Mouse (Mus musculus) frontal cortex, postnatal 36 days (tissue): Measurements from ENCODE around the gene Vps11.
"Not testable (repeated sequence)": the region's sequence is repeated elsewhere in the genome, so short reads cannot be mapped to it uniquely, and the experiment has no call there.

Experiments
- DNase-seq, 2 experiments: peaks; one replicate each; pipeline ENCODE4 v3.0.0; 2022; ENCODE audit warnings: low spot score in 2 of 2

Vps11 gene

DNA sequence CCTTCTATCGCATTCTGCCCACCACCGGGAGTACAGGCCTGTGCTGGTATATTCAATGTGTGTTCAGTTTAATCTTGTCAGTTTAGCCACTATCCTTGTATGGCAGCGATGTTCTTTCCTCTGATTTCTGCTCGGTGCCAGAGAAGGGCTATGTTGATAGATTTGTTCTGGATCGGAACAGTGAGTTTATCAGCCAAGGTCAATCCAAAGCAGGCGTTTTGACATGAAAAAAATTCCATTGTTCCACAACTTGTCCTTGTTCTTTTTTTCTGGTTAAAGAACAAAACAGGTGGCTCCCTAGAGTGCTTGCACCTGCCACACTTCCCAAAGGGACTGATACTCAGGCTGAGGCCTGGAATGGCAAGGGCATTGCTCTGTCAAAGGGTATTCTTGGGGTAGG lies 14.7 kb upstream of the Vps11 start:
- DNase-seq: no peak

DNA sequence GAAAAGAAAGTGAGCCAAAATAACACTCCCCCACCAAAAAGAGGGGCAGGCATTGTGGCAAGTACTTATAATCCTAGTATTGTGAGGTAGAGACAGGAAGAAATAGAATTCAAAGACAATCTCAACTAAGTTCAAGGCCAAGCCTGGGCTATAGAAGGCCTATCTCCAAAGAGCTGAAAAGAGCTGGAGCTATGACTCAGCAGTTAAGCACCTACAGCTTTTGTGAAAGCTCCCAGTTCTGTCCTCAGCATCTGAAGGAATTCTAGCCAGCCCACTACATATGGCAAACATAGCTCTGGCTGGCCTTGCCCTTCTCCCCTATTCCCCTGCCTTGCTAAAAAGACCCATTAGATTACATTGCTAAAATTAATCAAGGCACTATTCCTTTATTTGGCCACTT lies 11.9 kb upstream of the Vps11 start:
- no peak for DNase-seq

DNA sequence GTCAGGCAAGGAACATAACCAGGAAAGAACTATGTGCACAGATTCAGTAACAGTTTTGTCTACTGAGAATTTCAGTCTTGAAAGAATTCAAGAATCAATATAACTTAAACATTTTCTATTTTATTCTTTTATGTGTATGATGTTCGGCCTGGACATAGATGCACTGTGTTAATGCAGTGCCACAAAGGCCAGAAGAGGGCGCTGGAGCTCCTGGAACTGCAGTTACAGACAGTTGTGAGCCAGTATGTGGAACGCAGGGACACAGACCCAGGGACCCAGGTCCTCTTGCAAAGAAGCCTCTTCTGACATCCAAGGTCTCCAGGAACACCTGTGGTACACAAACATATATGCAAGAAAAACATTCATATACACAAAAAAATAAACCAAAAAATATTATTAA lies 3.0 kb upstream of the Vps11 start:
- no peak for DNase-seq

DNA sequence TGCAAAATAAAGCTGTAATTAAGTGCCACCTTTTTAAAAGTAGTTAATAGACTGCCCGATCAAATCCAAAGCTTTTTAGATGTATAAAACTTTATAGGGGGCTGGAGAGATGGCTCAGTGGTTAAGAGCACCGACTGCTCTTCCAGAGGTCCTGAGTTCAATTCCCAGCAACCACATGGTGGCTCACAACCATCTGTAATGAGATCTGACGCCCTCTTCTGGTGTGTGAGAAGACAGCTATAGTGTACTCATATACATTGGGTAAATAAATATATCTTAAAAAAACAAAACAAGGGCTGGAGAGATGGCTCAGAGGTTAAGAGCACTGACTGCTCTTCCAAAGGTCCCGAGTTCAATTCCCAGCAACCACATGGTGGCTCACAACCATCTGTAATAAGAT lies 461 bp upstream of the Vps11 start:
- not testable (repeated sequence) for DNase-seq

DNA sequence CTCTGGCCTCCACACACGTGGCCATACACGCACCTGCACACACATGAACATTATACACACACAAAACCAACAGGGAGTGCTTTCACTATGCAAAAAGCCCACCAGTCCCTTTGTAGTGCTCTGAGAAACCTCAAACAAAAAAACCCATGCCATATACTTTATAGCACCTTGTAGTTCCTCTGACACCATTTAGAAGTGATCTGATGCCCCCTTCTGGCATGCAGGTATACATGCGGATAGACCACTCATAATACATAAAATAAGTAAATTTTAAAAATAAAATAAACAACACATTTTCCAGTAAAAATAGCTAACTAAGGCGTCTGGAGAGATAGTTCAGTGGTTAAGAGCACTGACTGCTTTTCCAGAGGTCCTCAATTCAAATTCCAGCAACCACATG lies 4.3 kb downstream of the Vps11 start:
- no peak for DNase-seq

DNA sequence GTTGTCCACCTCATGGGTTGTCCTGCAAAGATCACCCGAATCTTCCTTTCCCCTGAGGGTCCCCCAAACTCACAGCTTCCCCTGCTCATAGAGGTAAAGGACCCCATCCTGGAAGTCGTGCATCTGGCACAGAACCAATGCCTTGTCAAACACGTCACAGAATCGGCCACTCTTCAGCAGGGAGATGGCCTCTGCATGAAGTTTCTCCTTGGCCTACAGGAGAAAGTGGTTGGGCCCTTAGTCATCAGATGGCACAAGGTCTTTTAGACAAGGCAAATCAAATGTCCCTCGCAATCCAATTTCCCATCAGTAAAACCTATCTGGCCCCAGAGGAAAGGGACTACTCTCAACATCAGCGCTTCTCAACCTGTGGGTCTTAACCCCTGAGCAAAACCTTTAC lies 8.3 kb downstream of the Vps11 start:
- no peak for DNase-seq

DNA sequence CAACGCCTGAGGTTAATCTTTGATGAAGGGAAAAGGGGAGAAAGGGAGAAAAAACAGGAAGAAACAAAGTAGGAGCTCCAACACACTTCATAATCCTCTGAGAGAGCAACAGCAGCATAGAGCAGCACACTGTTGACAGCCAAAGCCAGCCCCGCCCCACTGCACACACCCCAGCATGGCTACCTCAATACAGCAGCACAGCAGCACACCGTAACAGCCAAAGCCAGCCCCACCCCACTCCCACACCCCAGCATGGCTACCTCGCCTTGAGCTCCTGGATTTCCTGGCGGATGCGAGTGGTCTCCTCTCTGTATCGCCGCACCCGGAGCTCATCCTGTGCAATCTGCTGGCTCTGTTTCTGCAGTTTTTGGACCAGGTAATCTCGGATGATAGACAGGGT lies 9.1 kb downstream of the Vps11 start:
- no peak for DNase-seq

DNA sequence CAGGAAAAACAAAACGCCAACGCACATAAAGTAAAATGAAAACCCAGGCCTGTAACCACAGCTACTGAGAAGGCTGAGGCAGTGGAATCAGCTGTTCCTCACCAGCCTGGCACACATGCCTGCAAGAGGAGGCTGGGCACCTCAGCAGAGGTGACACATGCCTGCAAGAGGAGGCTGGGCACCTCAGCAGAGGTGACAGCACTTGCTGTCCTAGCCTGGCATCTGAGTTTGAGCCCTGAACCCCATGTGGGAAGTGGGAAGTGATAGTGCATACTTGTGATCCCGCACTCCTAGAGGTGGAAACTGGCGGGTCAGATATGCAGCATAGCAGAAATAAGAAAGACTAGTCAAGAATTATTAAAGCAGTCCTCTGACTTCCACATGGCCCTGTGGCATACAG lies 10.1 kb downstream of the Vps11 start:
- no peak for DNase-seq

DNA sequence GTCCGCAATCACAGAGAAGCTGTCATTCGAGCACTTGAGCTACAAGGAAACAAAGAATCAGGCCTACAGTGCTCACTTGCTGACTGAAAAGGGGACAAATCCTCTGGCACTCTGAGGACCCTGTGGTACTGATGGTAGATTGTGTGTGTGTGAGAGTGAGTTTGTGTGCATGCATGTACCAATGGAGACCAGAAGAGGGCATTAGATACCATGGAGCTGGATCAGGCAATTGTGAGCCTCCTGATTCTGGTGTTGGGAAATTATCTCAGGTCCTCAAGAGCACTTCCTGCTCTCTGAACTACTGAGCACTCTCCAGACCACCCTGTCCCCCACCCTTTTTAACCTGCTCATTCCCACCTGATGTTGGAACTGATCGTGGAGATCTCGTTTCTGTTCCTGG lies 12.9 kb downstream of the Vps11 start:
- no peak for DNase-seq

DNA sequence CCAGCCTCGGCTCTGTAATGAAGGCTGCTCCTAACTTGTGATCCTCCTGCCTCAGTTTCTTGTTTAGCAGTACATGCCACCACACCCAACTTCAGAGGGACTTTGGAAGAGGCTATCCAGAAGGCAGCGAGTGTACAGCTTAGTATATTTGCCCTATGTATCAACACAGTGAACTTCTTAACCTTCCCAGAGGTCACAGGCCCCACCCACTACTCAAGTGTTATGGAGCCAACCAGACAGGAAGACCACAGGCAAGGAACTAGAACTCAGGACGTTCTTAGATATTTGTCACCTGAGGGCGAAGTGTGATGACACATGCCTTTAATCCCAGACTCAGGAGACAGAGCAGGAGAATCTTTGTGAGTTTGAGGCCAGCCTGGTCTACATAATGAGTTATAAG lies 13.8 kb downstream of the Vps11 start:
- no peak for DNase-seq

DNA sequence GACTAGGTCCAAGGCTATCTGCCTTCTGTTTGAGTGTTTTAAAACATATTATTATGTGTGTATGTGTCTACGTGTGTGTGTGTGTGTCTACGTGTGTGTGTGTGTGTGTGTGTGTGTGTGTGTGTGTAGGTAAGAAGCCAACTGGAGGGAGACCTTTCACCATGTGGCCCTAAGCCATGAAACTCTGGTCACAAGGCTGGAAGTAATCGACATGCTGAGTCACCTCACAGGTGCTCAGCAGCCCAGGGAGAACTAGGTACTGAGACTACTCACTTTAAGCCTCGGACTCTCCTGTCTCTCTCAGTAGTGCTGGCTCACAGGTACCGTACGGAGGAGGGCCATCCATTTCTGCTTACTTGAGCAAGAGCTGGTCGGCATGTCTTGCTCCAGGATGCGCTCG lies 14.3 kb downstream of the Vps11 start:
- no peak for DNase-seq

DNA sequence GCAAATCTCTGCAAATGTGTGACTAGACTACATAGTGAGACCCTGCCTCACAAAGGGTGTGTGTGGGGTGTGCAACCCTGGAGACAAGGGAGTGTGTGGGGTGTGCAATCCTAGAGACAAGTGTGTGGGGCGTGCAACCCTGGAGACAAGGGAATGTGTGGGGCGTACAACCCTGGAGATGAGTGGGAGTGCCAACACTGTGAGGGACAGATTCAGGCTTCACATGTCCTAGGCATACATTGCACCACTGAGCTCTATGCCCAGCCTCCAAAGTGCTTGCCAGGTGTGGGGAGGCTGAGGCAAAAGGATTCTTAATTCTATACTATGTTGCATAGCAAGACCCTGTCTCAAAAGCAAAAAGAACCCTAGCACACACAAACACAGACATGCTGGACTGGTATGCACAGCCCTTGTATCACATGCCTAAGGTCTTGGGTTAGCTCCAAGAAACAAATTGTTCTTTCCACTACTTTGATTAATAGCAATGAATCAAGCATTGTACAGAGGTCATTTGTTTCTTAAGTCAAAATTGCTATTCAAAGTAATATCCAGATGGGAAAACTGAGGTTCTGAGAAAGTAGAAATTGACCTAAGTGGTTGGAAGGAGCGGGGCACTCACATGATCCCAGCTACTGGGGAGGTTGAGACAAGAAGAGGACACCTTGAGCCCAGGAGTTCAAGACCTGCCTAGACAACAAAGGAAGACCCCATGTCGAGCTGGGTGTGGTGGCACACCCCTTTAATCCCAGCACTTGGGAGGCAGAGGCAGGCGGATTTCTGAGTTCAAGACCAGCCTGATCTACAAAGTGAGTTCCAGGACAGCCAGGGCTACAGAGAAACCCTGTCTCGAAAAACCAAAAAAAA lies 15.7 kb downstream of the Vps11 start:
- DNase-seq: peak in 1 of 2 experiments; percentile 26

DNA sequence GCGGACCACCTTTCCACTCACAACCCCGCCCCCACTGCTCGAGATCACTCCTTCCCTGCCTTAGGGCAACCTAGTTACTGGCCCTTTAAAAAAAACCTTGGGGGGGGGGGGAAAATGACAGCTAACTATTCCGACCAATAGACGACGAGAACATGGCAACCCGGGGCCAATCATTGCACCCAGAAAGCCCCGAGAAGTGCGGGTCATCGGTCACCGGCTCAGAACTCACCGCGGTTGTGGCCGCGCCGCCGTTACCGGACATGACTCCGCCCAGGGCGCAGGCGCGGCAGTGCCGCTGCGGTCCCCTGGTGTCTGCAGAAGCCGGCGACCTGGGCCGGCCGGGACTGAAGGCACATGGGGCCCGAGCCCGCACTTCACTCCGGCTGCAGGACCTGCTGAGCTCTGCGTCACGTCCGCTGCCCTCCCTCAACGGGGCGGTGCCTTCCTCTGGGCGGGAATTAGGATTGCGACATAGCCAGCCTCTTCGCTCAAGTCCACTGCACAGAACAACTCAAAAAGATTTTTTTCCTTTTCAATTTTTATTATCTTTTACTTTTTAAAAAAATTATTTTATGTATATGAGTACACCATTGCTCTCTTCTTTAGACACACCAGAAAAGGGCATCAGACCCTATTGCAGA lies 17.6 kb downstream of the Vps11 start, which contains the start of gene Hmbs:
Gene Hmbs (minus strand): TSS at position 448 of the 641 bp plus-strand sequence.
- DNase-seq: peak; percentile 82 to 91

DNA sequence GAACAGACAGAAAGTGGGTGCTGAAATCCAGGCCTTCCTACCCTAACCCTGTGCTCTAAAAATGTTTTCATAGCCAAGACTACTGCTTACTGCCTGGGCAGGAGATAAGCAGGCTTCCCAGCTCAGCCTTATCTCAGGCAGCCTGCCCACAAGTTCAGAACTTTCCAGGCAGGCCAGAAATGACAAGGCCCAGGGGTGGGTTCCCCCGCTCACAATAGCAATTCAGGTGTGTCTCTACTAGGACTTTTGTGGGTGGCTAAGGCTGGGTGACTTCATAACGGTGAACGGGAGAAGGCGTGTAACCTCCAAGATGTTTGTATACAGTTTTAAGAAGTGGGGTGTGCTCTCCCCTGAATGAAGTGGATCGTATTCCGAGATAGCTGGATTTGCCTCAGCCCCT lies 18.2 kb downstream of the Vps11 start:
- no peak for DNase-seq

DNA sequence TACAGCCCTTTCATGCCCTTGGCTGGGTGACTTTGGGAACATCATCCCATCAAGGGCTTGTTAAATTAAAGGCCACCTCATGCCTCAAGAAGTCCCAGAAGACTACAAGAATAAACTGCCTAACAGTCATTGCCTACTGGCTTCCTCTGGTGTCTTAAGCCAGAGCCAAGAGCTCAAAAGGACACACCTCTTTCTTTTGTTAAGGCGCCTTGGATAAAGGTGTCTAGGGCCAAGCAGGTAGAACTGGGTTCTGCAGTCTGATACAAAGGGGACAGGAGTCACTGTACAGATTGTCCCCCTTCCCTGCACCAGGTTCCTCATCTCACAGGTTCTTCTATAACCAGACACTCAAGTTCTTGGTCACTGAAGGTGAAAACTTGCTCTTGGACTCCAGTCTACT lies 18.9 kb downstream of the Vps11 start:
- DNase-seq: no peak

DNA sequence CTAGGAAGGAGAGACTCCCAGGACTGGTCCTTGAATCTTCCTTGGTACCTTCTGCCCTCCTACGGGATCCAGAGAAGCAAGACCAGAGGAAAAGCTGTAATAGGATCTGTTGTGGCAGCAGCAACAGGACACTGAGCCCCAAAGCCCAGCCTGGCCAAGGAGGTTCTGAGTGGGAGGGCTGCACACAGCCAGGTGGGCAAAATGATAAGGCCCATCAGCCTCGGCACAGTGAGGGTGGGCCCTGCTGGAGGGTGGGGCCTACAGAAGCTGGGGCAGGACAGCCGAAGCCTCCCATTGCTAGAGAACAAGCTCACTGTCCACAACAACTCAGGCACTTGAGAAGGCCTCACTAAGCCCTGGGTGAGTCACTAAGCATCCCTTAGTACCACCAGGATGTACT lies 19.3 kb downstream of the Vps11 start:
- DNase-seq: no peak

DNA sequence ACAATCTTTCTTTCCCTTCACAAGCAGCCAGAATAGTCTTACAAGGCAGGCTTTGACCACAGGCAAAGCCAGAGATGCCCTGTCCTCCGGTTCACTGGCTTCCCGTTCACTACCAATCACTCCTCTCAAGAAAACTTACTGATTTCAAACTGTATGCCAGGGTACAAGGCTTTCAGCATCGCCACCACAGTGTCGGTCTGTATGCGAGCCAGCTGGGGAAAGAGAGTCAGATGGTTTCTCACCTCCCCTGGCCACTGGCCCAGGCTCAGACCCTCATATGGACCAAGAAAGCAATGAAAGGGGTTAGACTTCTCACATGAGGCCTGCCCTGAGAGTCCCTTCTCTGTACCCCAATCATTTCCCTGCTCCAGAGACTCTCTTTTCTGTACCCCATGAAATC lies 20.0 kb downstream of the Vps11 start:
- no peak for DNase-seq

DNA sequence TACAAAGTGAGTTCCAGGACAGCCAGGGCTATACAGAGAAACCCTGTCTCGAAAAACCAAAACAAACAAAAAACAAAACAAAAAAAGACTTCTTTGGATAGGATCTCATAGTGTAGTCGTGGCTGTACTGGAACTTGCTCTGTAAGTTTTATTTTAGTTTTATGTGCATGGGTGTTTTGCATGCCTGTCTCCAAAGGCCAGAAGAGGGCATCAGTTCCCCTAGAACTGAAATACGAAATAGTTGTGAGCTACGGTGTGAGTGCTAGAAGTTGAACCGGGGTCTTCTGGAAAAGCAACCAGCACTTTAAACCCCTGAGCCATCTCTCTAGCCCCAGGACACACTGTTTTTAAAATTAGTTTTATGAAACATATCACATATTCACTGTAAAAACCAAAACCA lies 22.9 kb downstream of the Vps11 start:
- DNase-seq: no peak

DNA sequence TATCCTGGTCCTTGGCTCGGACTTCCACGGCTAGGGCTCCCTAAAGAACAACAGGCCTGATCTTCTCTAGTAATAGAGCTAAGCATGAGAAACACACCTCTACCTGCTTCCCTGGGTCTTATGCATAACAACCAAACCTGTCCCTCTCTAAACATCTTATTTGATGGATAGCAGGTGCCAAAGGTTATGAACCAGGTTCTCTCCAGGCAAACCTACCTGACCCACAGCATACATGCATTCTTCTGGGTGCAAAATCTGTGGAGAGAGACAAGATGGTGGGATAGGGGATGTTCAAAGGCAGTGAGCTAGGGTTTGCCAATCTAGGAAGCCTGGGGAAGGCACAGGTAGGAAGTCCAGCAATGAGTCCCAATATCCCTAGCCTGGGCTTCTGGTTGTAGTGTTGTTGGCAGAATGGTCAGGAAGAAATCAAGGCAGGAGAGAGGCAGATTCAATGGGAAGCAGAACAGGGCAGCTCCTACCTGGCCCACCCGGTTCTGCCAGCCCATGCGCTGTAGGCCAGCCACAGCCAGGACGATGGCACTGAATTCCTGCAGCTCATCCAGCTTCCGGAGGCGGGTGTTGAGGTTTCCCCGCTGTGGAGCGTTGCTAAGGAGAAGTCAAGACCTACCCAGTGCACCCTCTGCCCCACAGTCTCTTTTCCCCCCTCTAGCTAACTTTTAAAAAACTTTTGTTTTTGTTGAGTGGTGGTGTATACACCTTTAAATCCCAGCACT lies 23.9 kb downstream of the Vps11 start:
- no peak for DNase-seq

DNA sequence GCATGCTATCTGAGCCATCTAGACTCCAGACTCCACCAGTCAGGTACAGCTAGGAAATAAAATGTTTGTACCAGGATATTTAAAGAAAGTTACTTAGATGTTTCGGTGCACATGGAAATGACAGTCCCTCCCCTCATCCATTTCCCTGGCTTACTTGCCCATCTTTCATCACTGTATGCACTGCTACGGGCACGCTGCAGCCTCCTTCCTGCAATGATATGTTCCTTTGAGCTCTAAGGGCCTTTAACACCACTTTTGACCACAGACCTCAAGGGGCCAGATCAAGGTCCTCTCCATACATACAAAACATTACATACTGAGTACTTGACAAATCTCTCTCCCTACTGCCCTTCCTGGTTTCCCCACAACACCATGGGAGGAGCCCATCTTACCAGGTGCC lies 24.5 kb downstream of the Vps11 start:
- DNase-seq: no peak

DNA sequence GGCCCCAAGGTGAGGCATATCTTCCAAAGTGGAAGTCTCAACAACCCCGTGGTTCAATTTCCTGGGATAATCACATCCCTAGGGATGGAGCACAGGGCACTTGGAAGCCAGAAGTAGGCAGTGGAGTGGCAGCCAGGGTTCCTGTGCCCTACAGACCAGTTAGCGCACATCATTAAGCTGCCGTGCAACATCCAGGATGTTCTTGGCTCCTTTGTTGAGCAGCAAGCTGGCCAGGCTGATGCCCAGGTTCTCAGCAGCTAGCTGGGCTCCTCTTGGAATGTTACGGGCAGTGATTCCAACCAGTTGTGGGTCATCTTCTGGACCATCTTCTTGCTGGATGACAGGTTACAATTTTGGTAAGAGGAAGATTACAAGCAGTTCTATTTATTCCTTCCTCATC lies 25.0 kb downstream of the Vps11 start:
- DNase-seq: not testable (repeated sequence)

DNA sequence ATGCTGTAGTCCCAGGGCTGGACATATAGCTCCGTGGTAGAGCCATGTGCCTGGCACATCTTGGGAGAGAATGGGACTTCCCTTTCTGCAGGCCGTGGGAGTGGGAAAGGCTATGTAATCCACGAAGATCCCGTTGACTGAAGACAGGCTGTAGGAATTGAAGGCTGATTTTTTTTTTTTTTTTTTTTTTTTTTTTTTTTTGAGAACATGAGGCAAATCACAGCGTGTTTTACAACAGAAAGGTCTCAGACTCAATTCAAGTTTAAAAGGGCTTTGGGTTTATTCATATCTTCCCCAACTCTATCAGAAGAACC lies 25.4 kb downstream of the Vps11 start:
- no peak for DNase-seq
